Mouse (Mus musculus) hindbrain, embryonic 14.5 days (tissue): ENCODE measurements around the gene Brwd1. TPM values are rescaled to one million over a fixed set of nuclear protein-coding genes. Genes with fewer than 3 reads are reported as not detected.

Source experiments
- ATAC-seq: fragments of 200-750 bp; cut with Nextera tagmentation; 2 replicates; pipeline ENCODE4 v1.8.0; 2017; ENCODE audit warnings: moderate number of reproducible peaks, mild to moderate bottlenecking, moderate TSS enrichment, moderate library complexity; ENCODE audit not compliant: low FRiP score
- DNase-seq: peaks from one replicate; pipeline ENCODE4 v3.0.0-alpha.2; 2015; ENCODE audit warnings: low spot score
- H3K27ac ChIP-seq: fragments of 300-500 bp; sonication (generic); 2 replicates; pipeline ENCODE4 v1.5.1; 2014; ENCODE audit warnings: mild to moderate bottlenecking, moderate library complexity
- H3K27me3 ChIP-seq: fragments of 300-500 bp; sonication (generic); 2 replicates; pipeline ENCODE4 v1.6.1; 2014; ENCODE audit warnings: mild to moderate bottlenecking, low read length, mixed read lengths; ENCODE audit not compliant: control insufficient read depth, insufficient read depth
- H3K36me3 ChIP-seq: fragments of 300-500 bp; sonication (generic); replicated peaks from 2 replicates; pipeline ENCODE4 v1.6.1; 2014; ENCODE audit not compliant: control insufficient read depth, insufficient read depth
- H3K4me1 ChIP-seq: fragments of 300-500 bp; sonication (generic); replicated peaks from 2 replicates; pipeline ENCODE4 v1.6.1; 2014; ENCODE audit warnings: antibody characterized with exemption, low read length, mixed read lengths; ENCODE audit not compliant: control insufficient read depth, insufficient read depth
- H3K4me2 ChIP-seq: fragments of 300-500 bp; sonication (generic); replicated peaks from 2 replicates; pipeline ENCODE4 v1.6.1; 2014; ENCODE audit warnings: mild to moderate bottlenecking, moderate library complexity
- H3K4me3 ChIP-seq: fragments of 300-500 bp; sonication (generic); replicated peaks from 2 replicates; pipeline ENCODE4 v1.5.1; 2014; ENCODE audit warnings: mild to moderate bottlenecking, low read length
- H3K9ac ChIP-seq: fragments of 300-500 bp; sonication (generic); 2 replicates; pipeline ENCODE4 v1.6.1; 2014
- H3K9me3 ChIP-seq: fragments of 300-500 bp; sonication (generic); 2 replicates; pipeline ENCODE4 v1.6.1; 2016; ENCODE audit warnings: low read length; ENCODE audit not compliant: control insufficient read depth
- WGBS: fragments of 180-500 bp; shearing (Covaris S2); extraction: QIAGEN DNeasy Blood & Tissue Kit; methylation state at CpG from one replicate; pipeline ENCODE4 v1.1.7; 2014; 5-methylcytosine and 5-hydroxymethylcytosine counted together
- polyA plus RNA-seq: library from polyadenylated mRNA; unstranded; fragments of >200 nt; fragmentation: Nextera tagmentation; extraction: Ambion mirVana; gene quantifications from 2 replicates; pipeline ENCODE4 v1.2.1, GENCODE M21; 2014

Brwd1 gene
- polyA plus RNA-seq, 1 experiment from 2014 or later, result 319 TPM

DNA sequence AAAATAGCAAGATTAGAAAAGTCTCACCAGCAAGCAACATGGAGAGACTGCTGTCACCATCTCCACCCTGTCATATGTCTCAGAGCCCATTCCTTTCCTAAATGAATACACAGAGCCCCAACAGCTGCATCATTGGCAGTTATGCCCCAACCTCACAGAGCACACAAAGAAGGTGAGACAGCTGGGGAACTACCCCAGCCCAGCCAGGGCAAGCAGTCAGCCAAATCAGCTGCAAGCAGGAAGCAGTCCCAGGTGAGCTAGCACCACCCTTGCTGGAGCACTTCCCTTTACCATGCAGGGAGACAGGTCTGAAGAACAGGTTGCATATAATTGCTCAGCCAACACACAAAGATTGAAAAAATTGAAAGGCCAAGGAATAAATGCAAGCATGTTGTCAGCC lies 3.3 kb upstream of the Brwd1 start:
- DNase-seq (no peak), ATAC-seq (no peak)
- no peak overlapping the region for H3K4me3 ChIP-seq
- H3K9me3 ChIP-seq, result no peaks in the 10 kb centered on the region
- peaks cover 12% of the 10 kb centered on the region for H3K4me1 ChIP-seq
- no peaks in the 10 kb centered on the region for H3K27me3 ChIP-seq
- no peak overlapping the region for H3K9ac ChIP-seq
- no peak overlapping the region for H3K27ac ChIP-seq
- no peak overlapping the region for H3K4me2 ChIP-seq
- peaks cover 3% of the 10 kb centered on the region for H3K36me3 ChIP-seq

- Histone ChIP-seq H3K9me3 (no peaks in the 10 kb centered on the region), H3K36me3 (peaks cover 23% of the 10 kb centered on the region), H3K4me1 (peaks cover 18% of the 10 kb centered on the region), H3K9ac (peak overlapping the region; percentile 99), H3K27ac (peak overlapping the region; percentile 98), H3K4me2 (peak overlapping the region; percentile 69), H3K4me3 (peak overlapping the region; percentile 98), H3K27me3 (no peaks in the 10 kb centered on the region)
- 2% methylated on average over 20 of the region's 20 CpGs for WGBS
- DNase-seq (peak; percentile 32), ATAC-seq (no peak)
Observed at GRCm38 (mm10) chr16:96083179-96083646, 887 bp upstream of the Brwd1 start.

DNA sequence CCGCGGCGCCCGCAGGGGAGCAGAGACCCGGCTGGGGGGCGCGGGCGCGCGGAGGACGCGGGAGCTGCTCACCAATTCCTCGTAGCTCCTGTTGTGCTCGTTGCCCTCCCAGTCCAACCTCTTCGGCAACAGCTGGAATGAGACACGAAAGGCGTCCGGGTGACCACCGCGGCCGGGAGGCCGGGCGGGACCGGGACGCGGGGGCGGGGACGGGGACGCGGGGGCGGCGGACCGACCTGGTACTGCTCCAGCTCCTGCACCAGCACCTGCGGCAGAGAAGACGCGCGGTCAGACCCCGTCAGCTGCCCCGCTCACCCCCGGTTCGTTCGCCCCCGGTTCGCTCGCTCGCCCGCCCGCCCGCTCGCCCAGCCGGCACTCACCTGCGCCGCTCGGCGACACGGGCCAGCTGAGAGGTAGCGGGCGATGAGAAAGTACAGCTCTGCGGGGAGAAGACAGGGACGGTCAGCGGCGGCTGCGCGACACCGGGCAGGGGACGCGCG lies 534 bp downstream of the Brwd1 start:
- peak; percentile 24 for ATAC-seq
- H3K27ac ChIP-seq, result peak overlapping the region; percentile 98
- H3K9me3 ChIP-seq, result no peaks in the 10 kb centered on the region
- H3K9ac ChIP-seq, result peak overlapping the region; percentile 99
- peak overlapping the region; percentile 69 for H3K4me2 ChIP-seq
- peaks cover 18% of the 10 kb centered on the region for H3K4me1 ChIP-seq
- WGBS, result under 1% methylated on average over 65 of the region's 68 CpGs
- peak overlapping the region; percentile 98 for H3K4me3 ChIP-seq
- H3K36me3 ChIP-seq, result peaks cover 37% of the 10 kb centered on the region
- DNase-seq, result no peak
- no peaks in the 10 kb centered on the region for H3K27me3 ChIP-seq

- Histone ChIP-seq H3K4me3 (peak overlapping the region; percentile 98), H3K9me3 (no peaks in the 10 kb centered on the region), H3K9ac (peak overlapping the region; percentile 99), H3K36me3 (peaks cover 39% of the 10 kb centered on the region), H3K27ac (peak overlapping the region; percentile 98), H3K4me1 (peaks cover 18% of the 10 kb centered on the region), H3K4me2 (peak overlapping the region; percentile 69), H3K27me3 (no peaks in the 10 kb centered on the region)
- WGBS, result 1% methylated on average over 15 of the region's 28 CpGs
- ATAC-seq (peak; percentile 85), DNase-seq (peak; percentile 89)
Observed at GRCm38 (mm10) chr16:96081331-96081730, 995 bp downstream of the Brwd1 start.

DNA sequence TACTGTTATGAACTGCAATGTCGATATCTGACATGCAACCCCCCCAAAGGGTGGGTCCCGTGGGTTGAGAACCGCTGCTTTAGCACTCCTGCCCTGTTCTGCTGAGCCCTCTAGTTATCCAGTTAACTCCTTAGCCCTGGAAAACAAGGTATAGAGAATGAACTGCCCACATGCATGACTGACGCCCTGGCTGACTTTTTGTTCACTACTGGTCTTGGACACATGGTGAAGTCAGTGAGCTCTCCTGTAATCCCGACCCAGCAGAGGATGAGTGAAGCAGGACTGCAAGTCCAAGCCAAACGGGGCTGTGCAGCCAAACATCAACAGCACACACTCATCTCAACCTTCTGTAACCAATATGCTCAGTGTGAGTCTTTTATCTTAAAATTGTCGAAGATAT lies 1.8 kb downstream of the Brwd1 start:
- Histone ChIP-seq H3K36me3 (peaks cover 47% of the 10 kb centered on the region), H3K4me2 (peak overlapping the region; percentile 69), H3K27me3 (no peaks in the 10 kb centered on the region), H3K4me3 (peak overlapping the region; percentile 98; the same call in 1 of the 2 replicates), H3K27ac (no peak overlapping the region), H3K4me1 (peaks cover 18% of the 10 kb centered on the region), H3K9ac (peak overlapping the region; percentile 99; the same call in 1 of the 2 replicates), H3K9me3 (no peaks in the 10 kb centered on the region)
- WGBS, result 90% methylated on average over 7 of the region's 7 CpGs
- DNase-seq, result no peak
- no peak for ATAC-seq

DNA sequence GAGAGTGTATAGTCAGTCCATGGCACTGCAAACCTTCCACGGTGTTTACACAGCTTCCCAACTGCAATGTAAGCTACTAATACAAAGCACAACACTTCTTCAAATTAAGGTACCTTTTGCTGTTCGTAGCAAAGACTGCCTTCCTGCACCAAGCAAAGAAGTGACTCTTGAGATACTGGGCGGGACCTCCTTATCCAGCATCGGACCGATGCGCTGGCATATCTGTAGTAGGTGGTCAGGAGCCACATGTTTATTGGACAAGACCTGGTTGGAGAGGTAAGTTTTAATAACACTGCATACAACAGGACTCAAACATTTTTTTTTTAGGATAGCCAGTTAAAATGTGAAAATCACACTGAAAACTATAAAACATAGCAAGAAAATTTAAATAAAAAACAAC lies 14.0 kb downstream of the Brwd1 start:
- peaks cover 93% of the 10 kb centered on the region for H3K36me3 ChIP-seq
- WGBS, result 94% methylated on average over 6 of the region's 6 CpGs

GRCm38 (mm10) chr16:96066174-96066573 lies 16.2 kb downstream of the Brwd1 start:
- no peak for DNase-seq
- H3K27ac ChIP-seq, result no peak overlapping the region
- H3K36me3 ChIP-seq, result peaks cover 93% of the 10 kb centered on the region
- H3K27me3 ChIP-seq, result no peaks in the 10 kb centered on the region
- WGBS, result 93% methylated on average over 12 of the region's 12 CpGs
- H3K9ac ChIP-seq, result no peak overlapping the region
- ATAC-seq, result no peak
- no peak overlapping the region for H3K4me3 ChIP-seq
- no peak overlapping the region for H3K4me2 ChIP-seq
- H3K9me3 ChIP-seq, result no peaks in the 10 kb centered on the region
- H3K4me1 ChIP-seq, result no peaks in the 10 kb centered on the region

More for the DNA sequence above, 14.0 kb downstream of the Brwd1 start:
- H3K27me3 ChIP-seq, result no peaks in the 10 kb centered on the region
- no peaks in the 10 kb centered on the region for H3K9me3 ChIP-seq
- ATAC-seq (no peak), DNase-seq (no peak)
- H3K4me1 ChIP-seq, result no peaks in the 10 kb centered on the region
- no peak overlapping the region for H3K9ac ChIP-seq
- H3K4me3 ChIP-seq, result no peak overlapping the region
- no peak overlapping the region for H3K27ac ChIP-seq
- no peak overlapping the region for H3K4me2 ChIP-seq

- WGBS, result 98% methylated on average over 6 of the region's 6 CpGs
- Histone ChIP-seq H3K4me3 (no peak overlapping the region), H3K4me2 (no peak overlapping the region), H3K27ac (no peak overlapping the region), H3K27me3 (no peaks in the 10 kb centered on the region), H3K36me3 (peaks cover 95% of the 10 kb centered on the region), H3K9me3 (no peaks in the 10 kb centered on the region), H3K9ac (no peak overlapping the region), H3K4me1 (no peaks in the 10 kb centered on the region)
- ATAC-seq, result no peak
- no peak for DNase-seq
Observed at GRCm38 (mm10) chr16:96064649-96065048, 17.7 kb downstream of the Brwd1 start.

GRCm38 (mm10) chr16:96044096-96044495 lies 38.2 kb downstream of the Brwd1 start:
- Histone ChIP-seq H3K9me3 (no peaks in the 10 kb centered on the region), H3K4me1 (no peaks in the 10 kb centered on the region), H3K4me3 (no peak overlapping the region), H3K27me3 (no peaks in the 10 kb centered on the region), H3K9ac (no peak overlapping the region), H3K27ac (no peak overlapping the region), H3K4me2 (no peak overlapping the region), H3K36me3 (peaks cover 95% of the 10 kb centered on the region)
- peak; percentile 36 for DNase-seq
- WGBS, result 68% methylated on average over 5 of the region's 5 CpGs
- no peak for ATAC-seq

- Histone ChIP-seq H3K27ac (no peak overlapping the region), H3K4me2 (no peak overlapping the region), H3K4me1 (no peaks in the 10 kb centered on the region), H3K9ac (no peak overlapping the region), H3K4me3 (no peak overlapping the region), H3K36me3 (peaks cover 97% of the 10 kb centered on the region), H3K27me3 (no peaks in the 10 kb centered on the region), H3K9me3 (no peaks in the 10 kb centered on the region)
- no peak for DNase-seq
- 92% methylated on average over 4 of the region's 4 CpGs for WGBS
- no peak for ATAC-seq
Observed at GRCm38 (mm10) chr16:96040691-96041090, 41.6 kb downstream of the Brwd1 start.
